ENCODE assay signal across 8 mouse cellular contexts in genomic region chr13:37290636-37291035, GRCm38 (mm10). TPM values are rescaled to one million over a fixed set of nuclear protein-coding genes. Genes with fewer than 3 reads are reported as not detected.
DNase-seq lines count a peak whose midpoint lies in the region; ATAC-seq and TF ChIP-seq lines count a peak whose summit lies in the region.
"Had no signal": no experiment of that assay in that cellular context is flagged by ENCODE, and none has a peak within 500 bp of the region (broad histone marks: within the 10 kb centered on the region; RNA-seq: fewer than 3 reads in every experiment).

No protein-coding gene starts in this region.

- TF ChIP-seq CTCF in Patski (IDR thresholded peaks at IDR 0.05): no peak

- no peaks in the 10 kb centered on the region for H3K27me3 ChIP-seq in Patski

- ATAC-seq in Patski: peak; percentile 73
- ATAC-seq: activated CD4-positive, CD25-positive, alpha-beta regulatory T cell, adult 4 months had no signal

- CTCF ChIA-PET in Patski (lab: Charles Lee): interaction anchor here (0.7 kb wide), 1 partner anchor 614 kb away, joined by 3 read pairs; no protein-coding TSS in a partner anchor

- POLR2A ChIA-PET in Patski (lab: Charles Lee): interaction anchor here (0.6 to 0.7 kb wide), 2 partner anchors 32 to 1573 kb away, joined by 3 read pairs; no protein-coding TSS in a partner anchor

- in situ Hi-C loops in Patski (cut with MboI; ENCODE audit: low pct_unique_long_range_greater_than_20kb): no loop called here

- DNase-seq in layer of hippocampus, adult 18-20 months (ENCODE audit: low spot score in 2 of 2): peak; percentile 31 to 69
- DNase-seq in layer of hippocampus, postnatal 25 days (ENCODE audit: extremely low spot score in 1 of 2, low spot score in 1 of 2): no peak
- peak; percentile 46 for DNase-seq in CD4-positive helper T cell, adult 2 months (ENCODE audit: low read depth, low spot score)
- peak; percentile 90 for DNase-seq in Patski (ENCODE audit: low read depth, low spot score)
- peak; percentile 35 for DNase-seq in lung, postnatal 10 days
- no peak for DNase-seq in kidney, postnatal 4 days
- DNase-seq in adrenal gland, adult 8-10 months: no peak

RNA-seq across cellular contexts. Expression of gene Ly86, which starts 54.4 kb away (rescaled TPM):
- 10 to 100 TPM in 1 of 2 experiments, 1 to 10 TPM in 1; 9.7 to 11.1 TPM for total RNA-seq in layer of hippocampus, adult 18-20 months (2021)
- 1 to 10 TPM; 8.0 to 8.9 TPM for total RNA-seq in layer of hippocampus, postnatal 25 days (2021)
- polyA plus RNA-seq in Patski (2021): not detected
- total RNA-seq in adrenal gland, adult 8-10 months (2022): 10 to 100 TPM in 2 of 4 experiments, 1 to 10 TPM in 2; 3.6 to 11.2 (median 8.0) TPM

Comparison
In these comparisons a context has a peak if more than half of its experiments do, and no peak if none do; other contexts are left out.
1. DNase-seq: peak in layer of hippocampus, adult 18-20 months (2 of 2), CD4-positive helper T cell, adult 2 months (single experiment), Patski (single experiment) and lung, postnatal 10 days (single experiment); none in layer of hippocampus, postnatal 25 days (0 of 2), kidney, postnatal 4 days (0 of 2) and adrenal gland, adult 8-10 months (single experiment).